Mouse (Mus musculus) embryonic fibroblast, embryonic 13.5 days (primary cell): ENCODE results near the gene Qrich1. TPM values are rescaled to one million over a fixed set of nuclear protein-coding genes. Genes with fewer than 3 reads are reported as not detected.

Experiments used
- H3K27ac ChIP-seq: 2 replicates; pipeline ENCODE4 v1.5.1; 2012; ENCODE audit warnings: low read length, control low read depth, inconsistent platforms; ENCODE audit not compliant: insufficient read depth
- H3K4me1 ChIP-seq: 2 replicates; pipeline ENCODE4 v1.6.1; 2011; ENCODE audit warnings: low read length; ENCODE audit not compliant: control insufficient read depth, insufficient read depth
- H3K4me3 ChIP-seq: 2 replicates; pipeline ENCODE4 v1.5.1; 2011; ENCODE audit warnings: mild to moderate bottlenecking, control low read depth, low read length; ENCODE audit not compliant: insufficient read depth
- CTCF ChIP-seq: IDR thresholded peaks from 2 replicates; pipeline ENCODE4 v1.5.1; 2011; ENCODE audit warnings: mild to moderate bottlenecking, control low read depth, low read length, moderate library complexity, borderline replicate concordance; ENCODE audit not compliant: insufficient read depth
- POLR2A ChIP-seq: IDR thresholded peaks from 2 replicates; pipeline ENCODE4 v1.6.1; 2011; ENCODE audit warnings: low read depth, mild to moderate bottlenecking, control low read depth, low read length, moderate library complexity
- polyA plus RNA-seq: library from polyadenylated mRNA; stranded (reverse); fragments of >200 nt; gene quantifications from 2 replicates; pipeline ENCODE4 v1.2.4, GENCODE M21; 2011; ENCODE audit warnings: low read depth; ENCODE audit not compliant: missing spikeins, insufficient read length

Qrich1 gene
- polyA plus RNA-seq, 1 experiment: 133 TPM

GRCm38 (mm10) chr9:108481520-108482210 lies 34.9 kb upstream of the Qrich1 start:
- 0 out of 2 replicates have a peak, but pooled peaks cover 6% of the 10 kb centered on the region for H3K4me1 ChIP-seq
- H3K4me3 ChIP-seq: no peak overlapping the region
- H3K27ac ChIP-seq: no peak overlapping the region
- TF ChIP-seq CTCF (no peak), POLR2A (no peak)

- H3K27ac ChIP-seq: no peak overlapping the region
- TF ChIP-seq CTCF (no peak), POLR2A (no peak)
- 0 out of 2 replicates have a peak, but pooled peaks cover 2% of the 10 kb centered on the region for H3K4me1 ChIP-seq
- no peak overlapping the region for H3K4me3 ChIP-seq
Measured at GRCm38 (mm10) chr9:108483051-108483790, 33.4 kb upstream of the Qrich1 start.

GRCm38 (mm10) chr9:108484021-108484420 lies 32.6 kb upstream of the Qrich1 start:
- no peak for TF ChIP-seq POLR2A
- TF ChIP-seq CTCF: no peak
- H3K27ac ChIP-seq: no peak overlapping the region
- no peak overlapping the region for H3K4me3 ChIP-seq
- 0 out of 2 replicates have a peak, but pooled peaks cover 2% of the 10 kb centered on the region for H3K4me1 ChIP-seq

- Histone ChIP-seq H3K4me1 (no peaks in the 10 kb centered on the region), H3K4me3 (no peak overlapping the region)
Measured at GRCm38 (mm10) chr9:108485301-108485875, 31.2 kb upstream of the Qrich1 start.

GRCm38 (mm10) chr9:108486973-108487530 lies 29.6 kb upstream of the Qrich1 start:
- Histone ChIP-seq H3K4me1 (no peaks in the 10 kb centered on the region), H3K27ac (no peak overlapping the region), H3K4me3 (no peak overlapping the region)
- TF ChIP-seq POLR2A (no peak), CTCF (no peak)

More at GRCm38 (mm10) chr9:108485301-108485875, 31.2 kb upstream of the Qrich1 start:
- H3K27ac ChIP-seq: no peak overlapping the region
- no peak for TF ChIP-seq POLR2A
- TF ChIP-seq CTCF: no peak

- Histone ChIP-seq H3K27ac (no peak overlapping the region), H3K4me3 (no peak overlapping the region), H3K4me1 (no peaks in the 10 kb centered on the region)
- TF ChIP-seq CTCF: no peak
- TF ChIP-seq POLR2A: no peak
Measured at GRCm38 (mm10) chr9:108488403-108488802, 28.2 kb upstream of the Qrich1 start.

- no peak for TF ChIP-seq POLR2A
- no peak for TF ChIP-seq CTCF
- no peak overlapping the region for H3K4me3 ChIP-seq
- H3K27ac ChIP-seq: no peak overlapping the region
Measured at GRCm38 (mm10) chr9:108489215-108489614, 27.4 kb upstream of the Qrich1 start.

GRCm38 (mm10) chr9:108489702-108490558 lies 26.7 kb upstream of the Qrich1 start:
- peak overlapping the region; percentile 23 for H3K27ac ChIP-seq
- H3K4me3 ChIP-seq: peak overlapping the region; percentile 8; the same call in 1 of the 2 replicates
- H3K4me1 ChIP-seq: no peaks in the 10 kb centered on the region
- TF ChIP-seq CTCF (no peak), POLR2A (no peak; the same call in 1 of the 2 replicates)

More at GRCm38 (mm10) chr9:108489215-108489614, 27.4 kb upstream of the Qrich1 start:
- H3K4me1 ChIP-seq: no peaks in the 10 kb centered on the region

- Histone ChIP-seq H3K4me1 (no peaks in the 10 kb centered on the region), H3K27ac (peak within 1 kb of the TSS; percentile 95), H3K4me3 (peak within 1 kb of the TSS; percentile 97)
- TF ChIP-seq POLR2A (peak; percentile 50), CTCF (no peak)
Measured at GRCm38 (mm10) chr9:108490559-108491285, 25.9 kb upstream of the Qrich1 start, which contains the start of gene Usp19. Usp19 (plus strand) TSS chr9:108490602.
